Mouse (Mus musculus): ENCODE measurements around the gene Has1.

Has1 gene

GRCm38 (mm10) chr17:17826751-17827657, 28.0 kb downstream of the Has1 start, which contains the start of gene Spaca6:
Spaca6 (plus strand) TSS chr17:17827158.
- POLR2A ChIA-PET, result interaction anchor here (0.6 to 6.1 kb wide), 19 partner anchors 11 to 702 kb away, joined by 3 to 62 read pairs (median 4); partner anchors contain the start of gene Lnpep (in 2 of the 4)

GRCm38 (mm10) chr17:17825921-17826591, 28.9 kb downstream of the Has1 start:
- ChIA-PET CTCF (interaction anchor here in 3 of 4 experiments (0.7 to 6.1 kb wide), 4 partner anchors 11 to 13 kb away, joined by 3 to 56 read pairs (median 6); no protein-coding TSS in a partner anchor), POLR2A (interaction anchor here in 3 of 4 experiments (0.6 to 6.1 kb wide), 14 partner anchors 8 to 530 kb away, joined by 3 to 62 read pairs (median 4); partner anchors contain the start of gene Lnpep (in 1 of the 3))

More at GRCm38 (mm10) chr17:17826751-17827657, 28.0 kb downstream of the Has1 start, which contains the start of gene Spaca6:
- CTCF ChIA-PET, result interaction anchor here (0.6 to 6.1 kb wide), 8 partner anchors 10 to 631 kb away, joined by 3 to 56 read pairs (median 4); no protein-coding TSS in a partner anchor

- POLR2A ChIA-PET, result no interaction called here
- CTCF ChIA-PET, result no interaction called here
Observed at GRCm38 (mm10) chr17:17823612-17824336, 31.2 kb downstream of the Has1 start.

GRCm38 (mm10) chr17:17795527-17795926, 59.5 kb downstream of the Has1 start:
- CTCF ChIA-PET, result no interaction called here
- POLR2A ChIA-PET, result no interaction called here

Measured in embryonic stem cell, embryonic (primary cell).